8 mouse cellular contexts compared by ENCODE assay signal in the genomic region with DNA sequence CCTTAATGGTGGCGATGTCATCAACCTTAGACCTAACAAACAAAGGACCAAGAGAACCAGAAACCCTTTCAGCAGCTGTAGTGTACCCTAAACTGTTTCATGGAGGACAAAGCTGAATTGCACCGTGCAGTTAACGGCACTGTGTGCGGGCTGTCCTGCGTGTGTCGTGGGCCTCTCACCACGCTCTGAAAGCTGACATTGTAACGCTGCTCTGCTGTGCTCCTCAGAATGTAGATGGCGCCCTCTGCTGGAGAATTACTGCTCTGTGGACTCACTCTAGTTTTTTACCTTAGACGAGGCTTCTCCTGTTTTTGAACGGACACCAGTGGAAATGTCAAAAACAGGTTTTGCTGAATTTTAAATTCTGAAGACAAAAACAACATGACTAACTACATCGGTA. TPM values are rescaled to one million over a fixed set of nuclear protein-coding genes. Genes with fewer than 3 reads are reported as not detected.
DNase-seq lines count a peak whose midpoint lies in the region; ATAC-seq and TF ChIP-seq lines count a peak whose summit lies in the region.

No protein-coding gene starts in this region.

- peak; percentile 88 for DNase-seq in CD4-positive, CD25-positive, alpha-beta regulatory T cell, adult 2 months (ENCODE audit: low read depth, low spot score)
- peak; percentile 81 to 88 for DNase-seq in adrenal gland, postnatal 36 days
- peak; percentile 62 for DNase-seq in heart, postnatal 0 days (ENCODE audit: low spot score)
- DNase-seq in kidney, postnatal 4 days = peak; percentile 89 to 90
- peak; percentile 86 for DNase-seq in liver, postnatal 0 days
- DNase-seq in thymus, postnatal 0 days (ENCODE audit: low spot score) = peak; percentile 79

- no peak overlapping the region for H3K4me3 ChIP-seq in embryonic facial prominence, embryonic 12.5 days
- H3K4me3 ChIP-seq in heart, postnatal 0 days (ENCODE audit: low read depth, low read length) = no peak overlapping the region
- no peak overlapping the region for H3K4me3 ChIP-seq in liver, postnatal 0 days (ENCODE audit: low read depth, low read length)
- H3K4me3 ChIP-seq in neural tube, embryonic 14.5 days (ENCODE audit: low read depth, low read length) = no peak overlapping the region

- peak; percentile 57; the same call in 1 of the 2 replicates for ATAC-seq in embryonic facial prominence, embryonic 12.5 days (ENCODE audit: insufficient number of reproducible peaks, insufficient read depth, low FRiP score, low TSS enrichment)
- ATAC-seq in heart, postnatal 0 days (ENCODE audit: insufficient read depth, low read depth) = peak; percentile 79; the same call in 1 of the 2 replicates
- ATAC-seq in liver, postnatal 0 days = peak; percentile 76
- peak; percentile 92 for ATAC-seq in neural tube, embryonic 14.5 days (ENCODE audit: low read depth)

- WGBS in embryonic facial prominence, embryonic 12.5 days = 33% methylated on average over 12 of the region's 12 CpGs
- WGBS in heart, postnatal 0 days = 29% methylated on average over 12 of the region's 12 CpGs
- 28% methylated on average over 12 of the region's 12 CpGs for WGBS in liver, postnatal 0 days (ENCODE audit: insufficient replicate concordance)
- 22% methylated on average over 12 of the region's 12 CpGs for WGBS in neural tube, embryonic 14.5 days

- no peak overlapping the region for H3K4me2 ChIP-seq in embryonic facial prominence, embryonic 12.5 days (replicated peaks)
- no peak overlapping the region for H3K4me2 ChIP-seq in heart, postnatal 0 days (ENCODE audit: low read depth, low read length)
- no peak overlapping the region; the same call in 1 of the 2 replicates for H3K4me2 ChIP-seq in liver, postnatal 0 days (ENCODE audit: low read depth, low read length)
- H3K4me2 ChIP-seq in neural tube, embryonic 14.5 days (ENCODE audit: low read depth, low read length) = no peak overlapping the region

- TF ChIP-seq EP300 in heart, postnatal 0 days (IDR thresholded peaks at IDR 0.05; ENCODE audit: low read depth) = no peak
- TF ChIP-seq EP300 in liver, postnatal 0 days (IDR thresholded peaks at IDR 0.05; ENCODE audit: low read depth) = no peak

- H3K27ac ChIP-seq in embryonic facial prominence, embryonic 12.5 days = no peak overlapping the region
- H3K27ac ChIP-seq in heart, postnatal 0 days (ENCODE audit: low read depth) = no peak overlapping the region
- no peak overlapping the region for H3K27ac ChIP-seq in liver, postnatal 0 days (ENCODE audit: low read depth)
- H3K27ac ChIP-seq in neural tube, embryonic 14.5 days (ENCODE audit: low read depth, low read length) = no peak overlapping the region

- no peaks in the 10 kb centered on the region for H3K27me3 ChIP-seq in embryonic facial prominence, embryonic 12.5 days
- no peaks in the 10 kb centered on the region for H3K27me3 ChIP-seq in heart, postnatal 0 days (ENCODE audit: control insufficient read depth, insufficient read depth, low read length)
- no peaks in the 10 kb centered on the region for H3K27me3 ChIP-seq in liver, postnatal 0 days (ENCODE audit: insufficient read depth, low read length)
- H3K27me3 ChIP-seq in neural tube, embryonic 14.5 days (ENCODE audit: control insufficient read depth, insufficient read depth, low read length) = no peaks in the 10 kb centered on the region

- TF ChIP-seq CTCF in heart, postnatal 0 days (IDR thresholded peaks at IDR 0.05; ENCODE audit: low read depth) = peak; percentile 95
- peak; percentile 97 for TF ChIP-seq CTCF in liver, postnatal 0 days (IDR thresholded peaks at IDR 0.05; ENCODE audit: low read depth)

- no peaks in the 10 kb centered on the region for H3K4me1 ChIP-seq in embryonic facial prominence, embryonic 12.5 days
- no peaks in the 10 kb centered on the region for H3K4me1 ChIP-seq in heart, postnatal 0 days (ENCODE audit: control insufficient read depth, insufficient read depth)
- H3K4me1 ChIP-seq in liver, postnatal 0 days (ENCODE audit: insufficient read depth) = no peaks in the 10 kb centered on the region
- no peaks in the 10 kb centered on the region for H3K4me1 ChIP-seq in neural tube, embryonic 14.5 days (ENCODE audit: control insufficient read depth, insufficient read depth, low read length)

- no peaks in the 10 kb centered on the region for H3K9me3 ChIP-seq in embryonic facial prominence, embryonic 12.5 days
- no peaks in the 10 kb centered on the region for H3K9me3 ChIP-seq in heart, postnatal 0 days (replicated peaks; ENCODE audit: control insufficient read depth, low read length)
- H3K9me3 ChIP-seq in liver, postnatal 0 days (ENCODE audit: low read length) = no peaks in the 10 kb centered on the region
- no peaks in the 10 kb centered on the region for H3K9me3 ChIP-seq in neural tube, embryonic 14.5 days (ENCODE audit: control insufficient read depth, low read length)

- peaks cover 54% of the 10 kb centered on the region for H3K36me3 ChIP-seq in embryonic facial prominence, embryonic 12.5 days
- peaks cover 29% of the 10 kb centered on the region for H3K36me3 ChIP-seq in heart, postnatal 0 days (replicated peaks; ENCODE audit: control insufficient read depth, insufficient read depth, low read length)
- H3K36me3 ChIP-seq in liver, postnatal 0 days (replicated peaks; ENCODE audit: insufficient read depth, low read length) = peaks cover 13% of the 10 kb centered on the region
- H3K36me3 ChIP-seq in neural tube, embryonic 14.5 days (ENCODE audit: control insufficient read depth, insufficient read depth, low read length) = peaks cover 21% of the 10 kb centered on the region; the same call in 1 of the 2 replicates

- no peak overlapping the region for H3K9ac ChIP-seq in embryonic facial prominence, embryonic 12.5 days
- no peak overlapping the region for H3K9ac ChIP-seq in heart, postnatal 0 days (replicated peaks; ENCODE audit: low read depth, low read length)
- H3K9ac ChIP-seq in liver, postnatal 0 days (replicated peaks) = no peak overlapping the region
- H3K9ac ChIP-seq in neural tube, embryonic 14.5 days (replicated peaks; ENCODE audit: low read depth, low read length) = no peak overlapping the region

RNA-seq across cellular contexts. Expression of a gene that starts 18.3 kb away (rescaled TPM):
- 10 to 100 TPM; 14.6 to 17.0 TPM for total RNA-seq in adrenal gland, postnatal 36 days (2021)
- 40.9 and 45.6 TPM in 2 replicates for polyA plus RNA-seq in embryonic facial prominence, embryonic 12.5 days (2016; fragmentation: Nextera tagmentation; extraction: Ambion mirVana)
- total RNA-seq in heart, postnatal 0 days (2014; rRNA removed; ENCODE audit: low replicate concordance) = 62.5 and 76.3 TPM in 2 replicates
- 67.0 and 77.9 TPM in 2 replicates for polyA plus RNA-seq in heart, postnatal 0 days (2015; fragmentation: Nextera tagmentation; extraction: Ambion mirVana)
- 12.8 and 16.0 TPM in 2 replicates for polyA plus RNA-seq in liver, postnatal 0 days (2015; fragmentation: Nextera tagmentation; extraction: Ambion mirVana)
- polyA plus RNA-seq in neural tube, embryonic 14.5 days (2014; fragmentation: Nextera tagmentation; extraction: Ambion mirVana) = 20.0 and 22.1 TPM in 2 replicates
- 15.7 and 17.8 TPM in 2 replicates for polyA plus RNA-seq in thymus, postnatal 0 days (2015; fragmentation: Nextera tagmentation; extraction: Ambion mirVana)

RNA-seq across cellular contexts. Expression of a gene that starts 19.6 kb away (rescaled TPM):
- 10 to 100 TPM; 10.3 to 11.9 TPM for total RNA-seq in adrenal gland, postnatal 36 days (2021)
- polyA plus RNA-seq in embryonic facial prominence, embryonic 12.5 days (2016; fragmentation: Nextera tagmentation; extraction: Ambion mirVana) = 36.9 and 39.1 TPM in 2 replicates
- total RNA-seq in heart, postnatal 0 days (2014; rRNA removed; ENCODE audit: low replicate concordance) = 1.0 and 1.9 TPM in 2 replicates
- 8.9 and 9.0 TPM in 2 replicates for polyA plus RNA-seq in heart, postnatal 0 days (2015; fragmentation: Nextera tagmentation; extraction: Ambion mirVana)
- 2.3 and 2.8 TPM in 2 replicates for polyA plus RNA-seq in liver, postnatal 0 days (2015; fragmentation: Nextera tagmentation; extraction: Ambion mirVana)
- polyA plus RNA-seq in neural tube, embryonic 14.5 days (2014; fragmentation: Nextera tagmentation; extraction: Ambion mirVana) = 30.9 and 33.5 TPM in 2 replicates
- 7.8 and 9.6 TPM in 2 replicates for polyA plus RNA-seq in thymus, postnatal 0 days (2015; fragmentation: Nextera tagmentation; extraction: Ambion mirVana)
